Mouse (Mus musculus) ES-Bruce4 (cell line): Measurements from ENCODE around the gene Myl6b. TPM values are rescaled to one million over a fixed set of nuclear protein-coding genes. Genes with fewer than 3 reads are reported as not detected.
A peak's percentile ranks its signal among the peaks of the same experiment; 100 is the strongest.
"Not testable (repeated sequence)": the region's sequence is repeated elsewhere in the genome, so short reads cannot be mapped to it uniquely, and the experiment has no call there.

Experiments used
- H3K27ac ChIP-seq: 2 replicates; pipeline ENCODE4 v1.5.1; 2012; ENCODE audit warnings: low read length, inconsistent platforms; ENCODE audit not compliant: insufficient read depth
- H3K27me3 ChIP-seq: 2 replicates; pipeline ENCODE4 v1.6.1; 2012; ENCODE audit warnings: mild to moderate bottlenecking, low read length, inconsistent platforms; ENCODE audit not compliant: control insufficient read depth, poor library complexity, insufficient read depth, severe bottlenecking
- H3K36me3 ChIP-seq: 2 replicates; pipeline ENCODE4 v1.6.1; 2012; ENCODE audit warnings: inconsistent platforms, mild to moderate bottlenecking, low read length, moderate library complexity; ENCODE audit not compliant: control insufficient read depth, poor library complexity, insufficient read depth, severe bottlenecking
- H3K4me1 ChIP-seq: one replicate; pipeline ENCODE4 v1.8.1; 2011; ENCODE audit warnings: low read length; ENCODE audit not compliant: control insufficient read depth, insufficient read depth
- H3K4me3 ChIP-seq: 2 replicates; pipeline ENCODE4 v1.5.1; 2011; ENCODE audit warnings: low read depth, mild to moderate bottlenecking, low read length
- H3K9ac ChIP-seq: 2 replicates; pipeline ENCODE4 v1.6.1; 2012; ENCODE audit warnings: low read depth, mild to moderate bottlenecking, inconsistent platforms; ENCODE audit not compliant: poor library complexity, severe bottlenecking
- H3K9me3 ChIP-seq: replicated peaks from 2 replicates; pipeline ENCODE4 v1.6.1; 2012; ENCODE audit warnings: mild to moderate bottlenecking, low read length, inconsistent platforms; ENCODE audit not compliant: control insufficient read depth, poor library complexity, insufficient read depth, severe bottlenecking
- CTCF ChIP-seq: IDR thresholded peaks from one replicate; pipeline ENCODE4 v1.8.1; 2011; ENCODE audit warnings: low read depth, low read length
- EP300 ChIP-seq: IDR thresholded peaks from 2 replicates; pipeline ENCODE4 v1.6.1; 2011; ENCODE audit warnings: low read depth, low read length; ENCODE audit not compliant: insufficient read depth
- POLR2A ChIP-seq: IDR thresholded peaks from one replicate; pipeline ENCODE4 v1.8.1; 2011; ENCODE audit warnings: low read length; ENCODE audit not compliant: insufficient read depth
- polyA plus RNA-seq: library from polyadenylated mRNA; stranded (reverse); fragments of >200 nt; gene quantifications from 2 replicates; pipeline ENCODE4 v1.2.4, GENCODE M21; 2011; ENCODE audit warnings: low read depth; ENCODE audit not compliant: missing spikeins, insufficient read depth, insufficient read length

Gene Myl6b
- polyA plus RNA-seq, 1 experiment: 9.0 TPM

- H3K4me1 ChIP-seq: peaks cover 4% of the 10 kb centered on the region
Measured at GRCm38 (mm10) chr10:128511189-128511588, 12.7 kb upstream of the Myl6b start.

GRCm38 (mm10) chr10:128510301-128510700 lies 11.8 kb upstream of the Myl6b start:
- Histone ChIP-seq H3K9me3 (no peaks in the 10 kb centered on the region), H3K27ac (no peak overlapping the region), H3K27me3 (no peaks in the 10 kb centered on the region), H3K4me1 (no peaks in the 10 kb centered on the region), H3K36me3 (peaks cover 6% of the 10 kb centered on the region), H3K9ac (no peak overlapping the region), H3K4me3 (no peak overlapping the region)
- TF ChIP-seq CTCF (no peak), EP300 (no peak), POLR2A (no peak)

More at GRCm38 (mm10) chr10:128511189-128511588, 12.7 kb upstream of the Myl6b start:
- Histone ChIP-seq H3K9me3 (no peaks in the 10 kb centered on the region), H3K27me3 (no peaks in the 10 kb centered on the region), H3K9ac (no peak overlapping the region), H3K36me3 (peaks cover 6% of the 10 kb centered on the region), H3K27ac (no peak overlapping the region), H3K4me3 (no peak overlapping the region)
- TF ChIP-seq CTCF (no peak), POLR2A (no peak), EP300 (no peak)

- no peak for TF ChIP-seq EP300
- no peak for TF ChIP-seq POLR2A
- Histone ChIP-seq H3K27ac (no peak overlapping the region), H3K36me3 (peaks cover 6% of the 10 kb centered on the region), H3K27me3 (no peaks in the 10 kb centered on the region), H3K4me3 (no peak overlapping the region), H3K9me3 (no peaks in the 10 kb centered on the region), H3K4me1 (no peaks in the 10 kb centered on the region), H3K9ac (no peak overlapping the region)
Measured at GRCm38 (mm10) chr10:128509831-128510230, 11.3 kb upstream of the Myl6b start.

GRCm38 (mm10) chr10:128509203-128509602 lies 10.7 kb upstream of the Myl6b start:
- H3K4me1 ChIP-seq: no peaks in the 10 kb centered on the region
- no peaks in the 10 kb centered on the region for H3K27me3 ChIP-seq
- H3K9ac ChIP-seq: no peak overlapping the region
- H3K9me3 ChIP-seq: no peaks in the 10 kb centered on the region
- H3K36me3 ChIP-seq: peaks cover 6% of the 10 kb centered on the region
- H3K27ac ChIP-seq: no peak overlapping the region
- peak overlapping the region; percentile 6; the same call in 1 of the 2 replicates for H3K4me3 ChIP-seq
- TF ChIP-seq CTCF (no peak), EP300 (no peak), POLR2A (no peak)

- H3K4me3 ChIP-seq: no peak overlapping the region
- no peak overlapping the region for H3K27ac ChIP-seq
- no peaks in the 10 kb centered on the region for H3K4me1 ChIP-seq
Measured at GRCm38 (mm10) chr10:128508260-128508659, 9.8 kb upstream of the Myl6b start.

GRCm38 (mm10) chr10:128505974-128506373 lies 7.5 kb upstream of the Myl6b start:
- no peaks in the 10 kb centered on the region for H3K27me3 ChIP-seq
- H3K9me3 ChIP-seq: no peaks in the 10 kb centered on the region
- H3K9ac ChIP-seq: no peak overlapping the region
- H3K4me3 ChIP-seq: no peak overlapping the region
- no peak overlapping the region for H3K27ac ChIP-seq
- H3K36me3 ChIP-seq: peaks cover 3% of the 10 kb centered on the region; the same call in 1 of the 2 replicates
- no peaks in the 10 kb centered on the region for H3K4me1 ChIP-seq
- TF ChIP-seq CTCF (peak; percentile 48), POLR2A (no peak), EP300 (no peak)

More at GRCm38 (mm10) chr10:128508260-128508659, 9.8 kb upstream of the Myl6b start:
- Histone ChIP-seq H3K9ac (no peak overlapping the region), H3K36me3 (peaks cover 6% of the 10 kb centered on the region), H3K27me3 (no peaks in the 10 kb centered on the region), H3K9me3 (no peaks in the 10 kb centered on the region)
- TF ChIP-seq CTCF (no peak), EP300 (no peak), POLR2A (no peak)

- not testable (repeated sequence) for H3K36me3 ChIP-seq, H3K9ac ChIP-seq
Measured at GRCm38 (mm10) chr10:128505371-128505667, 6.8 kb upstream of the Myl6b start.

More at GRCm38 (mm10) chr10:128505371-128505667, 6.8 kb upstream of the Myl6b start:
- H3K27ac ChIP-seq, H3K4me1 ChIP-seq, H3K9me3 ChIP-seq, H3K27me3 ChIP-seq, H3K4me3 ChIP-seq: not testable (repeated sequence)
